Mouse (Mus musculus) embryonic fibroblast, embryonic 13.5 days (primary cell): ENCODE measurements at regions not wholly inside any gene's neighbourhood (a gene's known extent, or its start where the extent isn't known, plus 50 kb on each side); places are given as distances from the start of the nearest gene placed in this dataset.

ENCODE experiments used
- H3K27ac ChIP-seq: 2 replicates; pipeline ENCODE4 v1.5.1; 2012; ENCODE audit warnings: low read length, control low read depth, inconsistent platforms; ENCODE audit not compliant: insufficient read depth
- H3K4me1 ChIP-seq: 2 replicates; pipeline ENCODE4 v1.6.1; 2011; ENCODE audit warnings: low read length; ENCODE audit not compliant: control insufficient read depth, insufficient read depth
- H3K4me3 ChIP-seq: 2 replicates; pipeline ENCODE4 v1.5.1; 2011; ENCODE audit warnings: mild to moderate bottlenecking, control low read depth, low read length; ENCODE audit not compliant: insufficient read depth
- CTCF ChIP-seq: IDR thresholded peaks from 2 replicates; pipeline ENCODE4 v1.5.1; 2011; ENCODE audit warnings: mild to moderate bottlenecking, control low read depth, low read length, moderate library complexity, borderline replicate concordance; ENCODE audit not compliant: insufficient read depth
- POLR2A ChIP-seq: IDR thresholded peaks from 2 replicates; pipeline ENCODE4 v1.6.1; 2011; ENCODE audit warnings: low read depth, mild to moderate bottlenecking, control low read depth, low read length, moderate library complexity

- Histone ChIP-seq H3K27ac (no peak overlapping the region), H3K4me1 (peaks cover 7% of the 10 kb centered on the region; the same call in 1 of the 2 replicates), H3K4me3 (no peak overlapping the region)
- TF ChIP-seq CTCF (no peak), POLR2A (no peak)
Observed at GRCm38 (mm10) chr7:67445203-67446041, 72.8 kb upstream of the Mef2a start.

- Histone ChIP-seq H3K4me3 (no peak overlapping the region), H3K27ac (no peak overlapping the region), H3K4me1 (peaks cover 7% of the 10 kb centered on the region; the same call in 1 of the 2 replicates)
- no peak for TF ChIP-seq CTCF
- TF ChIP-seq POLR2A = no peak
Observed at GRCm38 (mm10) chr7:67444523-67444942, 71.9 kb upstream of the Mef2a start.

- peak overlapping the region; percentile 4; the same call in 1 of the 2 replicates for H3K27ac ChIP-seq
- peaks cover 7% of the 10 kb centered on the region; the same call in 1 of the 2 replicates for H3K4me1 ChIP-seq
- TF ChIP-seq POLR2A (no peak), CTCF (no peak)
- no peak overlapping the region for H3K4me3 ChIP-seq
Observed at GRCm38 (mm10) chr7:67443666-67444065, 71.0 kb upstream of the Mef2a start.

- Histone ChIP-seq H3K27ac (peak overlapping the region; percentile 14), H3K4me1 (peaks cover 7% of the 10 kb centered on the region; the same call in 1 of the 2 replicates), H3K4me3 (no peak overlapping the region)
- no peak for TF ChIP-seq POLR2A
- TF ChIP-seq CTCF = no peak
Observed at GRCm38 (mm10) chr7:67443001-67443555, 70.4 kb upstream of the Mef2a start.

GRCm38 (mm10) chr7:67442284-67442683 lies 69.6 kb upstream of the Mef2a start:
- TF ChIP-seq POLR2A (no peak), CTCF (no peak)
- Histone ChIP-seq H3K27ac (no peak overlapping the region), H3K4me3 (no peak overlapping the region), H3K4me1 (peaks cover 7% of the 10 kb centered on the region; the same call in 1 of the 2 replicates)

- TF ChIP-seq CTCF = no peak
- no peak for TF ChIP-seq POLR2A
- Histone ChIP-seq H3K4me1 (peaks cover 7% of the 10 kb centered on the region; the same call in 1 of the 2 replicates), H3K27ac (no peak overlapping the region), H3K4me3 (no peak overlapping the region)
Observed at GRCm38 (mm10) chr7:67440806-67441205, 68.1 kb upstream of the Mef2a start.

- TF ChIP-seq CTCF = no peak
- TF ChIP-seq POLR2A = no peak
- Histone ChIP-seq H3K4me3 (no peak overlapping the region), H3K27ac (no peak overlapping the region), H3K4me1 (peaks cover 3% of the 10 kb centered on the region; the same call in 1 of the 2 replicates)
Observed at GRCm38 (mm10) chr7:67437216-67438006, 64.8 kb upstream of the Mef2a start.

GRCm38 (mm10) chr7:67435643-67436339 lies 63.1 kb upstream of the Mef2a start:
- Histone ChIP-seq H3K27ac (no peak overlapping the region), H3K4me3 (no peak overlapping the region), H3K4me1 (no peaks in the 10 kb centered on the region)
- TF ChIP-seq POLR2A (no peak), CTCF (no peak)

GRCm38 (mm10) chr7:67430987-67431386 lies 58.3 kb upstream of the Mef2a start:
- H3K4me3 ChIP-seq = no peak overlapping the region
- no peak overlapping the region for H3K27ac ChIP-seq
- no peaks in the 10 kb centered on the region for H3K4me1 ChIP-seq
- TF ChIP-seq POLR2A (no peak), CTCF (no peak)

GRCm38 (mm10) chr7:67430041-67430440 lies 57.4 kb upstream of the Mef2a start:
- no peaks in the 10 kb centered on the region for H3K4me1 ChIP-seq
- TF ChIP-seq POLR2A = no peak
- TF ChIP-seq CTCF = no peak
- no peak overlapping the region for H3K27ac ChIP-seq
- H3K4me3 ChIP-seq = no peak overlapping the region
